Mouse (Mus musculus) heart, adult 2 months (tissue): Measurements from ENCODE around the gene Ftsj3.

ENCODE experiments used
- CTCF ChIP-seq: fragments of 200-600 bp; IDR thresholded peaks from 2 replicates; pipeline ENCODE4 v1.8.1; 2022; ENCODE audit warnings: antibody characterized with exemption, mild to moderate bottlenecking, moderate library complexity
- EP300 ChIP-seq: fragments of 200-500 bp; IDR thresholded peaks from 2 replicates; pipeline ENCODE4 v1.6.1; 2011; ENCODE audit warnings: low read depth, low read length, control low read depth; ENCODE audit not compliant: insufficient read depth
- POLR2A ChIP-seq: fragments of 200-500 bp; IDR thresholded peaks from 2 replicates; pipeline ENCODE4 v1.6.1; 2011; ENCODE audit warnings: mild to moderate bottlenecking, low read depth, low read length, control low read depth; ENCODE audit not compliant: insufficient read depth

DNA sequence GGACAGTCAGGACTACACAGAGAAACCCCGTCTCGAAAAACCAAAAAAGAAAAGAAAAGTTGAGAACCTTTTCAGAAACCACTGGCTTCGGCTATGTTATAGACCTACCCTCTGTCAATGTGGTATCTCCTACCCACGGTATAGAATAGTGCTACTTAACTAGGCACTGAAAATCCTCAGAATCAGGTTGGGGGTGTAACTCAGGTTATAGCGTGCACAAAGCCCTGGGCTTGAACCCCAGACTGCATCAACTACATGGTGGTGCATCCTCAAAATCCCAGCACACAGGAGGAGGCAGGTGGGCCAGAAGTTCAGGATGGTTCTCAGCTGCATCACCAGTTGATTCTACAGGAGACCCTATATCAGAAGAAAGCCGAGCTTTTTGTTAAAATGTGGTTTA is 17.9 kb upstream of the Ftsj3 start:
- TF ChIP-seq CTCF, result no peak
- TF ChIP-seq POLR2A, result no peak
- TF ChIP-seq EP300, result no peak
